Mouse (Mus musculus) R1 (cell line): ENCODE results near the gene Pfn1.

Source experiments
- DNase-seq: peaks from one replicate; pipeline ENCODE4 v3.0.0-alpha.2; 2018; ENCODE audit warnings: low read depth, low spot score

Pfn1 gene

DNA sequence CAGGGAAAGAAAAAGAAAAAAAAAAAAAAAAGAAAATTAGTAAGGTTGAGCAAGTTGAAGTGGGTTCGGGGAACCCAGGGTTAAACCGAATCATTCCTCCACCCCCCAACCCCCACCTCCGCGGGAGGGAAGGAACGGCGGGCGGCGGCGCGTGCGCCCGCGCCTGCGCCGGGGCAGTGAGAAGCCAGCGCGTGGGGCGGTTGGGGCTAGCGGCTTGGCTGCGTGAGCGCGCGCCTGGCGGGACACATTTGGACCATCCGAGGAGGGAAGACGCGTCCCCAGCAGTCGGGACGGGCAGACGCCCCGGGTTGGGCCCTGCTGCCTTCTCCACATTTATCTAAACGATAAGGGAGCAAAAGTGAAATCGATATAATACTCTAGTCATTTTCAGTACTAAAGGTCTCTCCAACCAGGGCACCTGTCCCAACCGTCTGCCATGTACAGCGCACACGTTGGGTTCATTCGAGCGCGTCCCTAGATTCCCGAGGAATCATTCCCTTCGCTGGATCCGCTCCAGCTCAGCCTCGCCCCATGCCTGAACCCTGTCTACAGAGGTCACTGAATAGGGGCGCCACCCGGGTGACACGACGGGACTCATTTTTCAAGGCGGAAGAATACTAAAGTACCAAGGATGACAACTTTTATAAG lies 603 bp upstream of the Pfn1 start:
- peak; percentile 86 for DNase-seq

DNA sequence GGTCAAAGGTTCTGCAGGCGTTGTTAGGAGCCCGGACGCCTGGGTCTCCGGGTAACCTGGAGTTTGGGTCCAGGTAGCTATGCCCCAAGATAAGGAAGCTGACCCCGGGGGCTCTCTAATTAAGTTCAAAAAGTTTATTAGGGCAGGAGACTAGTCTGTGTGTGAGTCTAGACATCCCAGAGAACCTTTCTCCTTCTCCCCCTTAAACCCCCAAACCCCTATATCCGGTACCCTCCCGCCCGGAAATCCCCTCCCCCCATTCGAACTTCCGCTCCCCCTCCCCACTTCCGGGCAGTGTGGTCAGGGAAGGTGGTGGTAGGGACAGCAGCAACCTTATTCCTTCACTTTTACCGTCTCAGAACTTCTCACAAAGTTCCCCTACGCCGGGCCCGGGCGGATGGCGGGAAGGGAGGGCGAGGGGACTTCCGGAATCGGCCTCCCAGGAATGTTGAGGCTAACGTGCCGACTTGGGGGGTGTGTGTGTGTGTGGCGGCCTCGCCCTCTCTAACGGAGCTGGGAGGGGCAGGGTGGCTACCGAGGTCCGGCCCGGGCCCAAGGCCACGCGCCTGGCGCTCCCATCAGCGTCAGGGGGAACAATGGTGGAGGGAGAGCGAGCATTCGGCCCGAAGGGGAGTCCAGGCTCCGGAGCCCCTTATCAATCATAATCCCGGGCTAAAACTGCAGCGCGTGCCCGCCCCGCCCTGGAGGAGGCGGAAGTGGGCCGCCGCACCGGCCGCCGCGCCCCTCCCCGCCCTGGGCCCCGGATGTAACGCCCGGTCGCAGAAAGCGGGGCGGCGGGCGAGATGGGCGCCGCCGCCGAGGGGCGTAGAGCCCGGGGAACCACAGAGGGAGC lies 873 bp downstream of the Pfn1 start:
- peak; percentile 81 for DNase-seq

- no peak for DNase-seq
Measured at GRCm38 (mm10) chr11:70652884-70653344, 1.5 kb downstream of the Pfn1 start.

- DNase-seq: no peak
Measured at GRCm38 (mm10) chr11:70652029-70652883, 2.2 kb downstream of the Pfn1 start.

GRCm38 (mm10) chr11:70651391-70651790 lies 3.1 kb downstream of the Pfn1 start:
- DNase-seq: no peak

DNA sequence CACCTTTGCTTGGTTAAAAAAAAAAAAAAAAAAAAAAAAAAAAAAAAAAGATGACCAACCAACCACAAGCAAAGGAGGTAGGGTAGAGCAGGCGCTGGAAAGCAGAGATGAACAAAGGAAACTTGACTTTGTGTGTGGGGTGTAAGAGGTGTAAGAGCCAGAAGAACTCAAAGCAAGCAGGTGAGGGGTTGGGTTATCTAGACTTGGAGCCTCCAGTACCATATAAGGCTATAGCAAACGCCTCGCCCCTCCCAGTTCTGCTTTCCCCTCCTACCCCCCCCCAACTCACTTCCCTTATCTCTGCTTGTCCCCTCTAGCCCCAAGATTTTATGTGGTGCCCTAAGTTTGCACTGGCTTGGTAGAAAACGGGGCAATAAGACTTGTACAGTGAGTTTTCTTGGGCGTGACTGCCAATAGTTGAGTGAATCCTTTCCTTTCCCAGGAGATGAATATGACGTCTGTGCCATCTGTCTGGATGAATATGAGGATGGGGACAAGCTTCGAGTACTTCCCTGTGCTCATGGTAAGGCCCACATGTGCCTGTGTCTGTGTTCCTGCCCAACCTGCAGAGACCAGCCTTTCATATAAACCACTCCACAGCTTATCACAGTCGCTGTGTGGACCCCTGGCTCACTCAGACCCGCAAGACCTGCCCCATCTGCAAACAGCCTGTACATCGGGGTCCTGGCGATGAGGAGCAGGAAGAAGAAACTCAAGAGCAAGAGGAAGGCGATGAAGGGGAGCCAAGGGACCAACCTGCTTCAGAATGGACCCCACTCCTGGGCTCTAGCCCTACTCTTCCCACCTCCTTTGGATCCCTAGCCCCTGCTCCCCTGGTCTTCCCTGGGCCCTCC lies 3.9 kb downstream of the Pfn1 start:
- peak; percentile 78 for DNase-seq

GRCm38 (mm10) chr11:70649185-70649734 lies 5.2 kb downstream of the Pfn1 start:
- no peak for DNase-seq

- DNase-seq: no peak
Measured at GRCm38 (mm10) chr11:70648512-70648911, 5.9 kb downstream of the Pfn1 start.

GRCm38 (mm10) chr11:70647716-70648420 lies 6.6 kb downstream of the Pfn1 start:
- DNase-seq: peak; percentile 66

DNA sequence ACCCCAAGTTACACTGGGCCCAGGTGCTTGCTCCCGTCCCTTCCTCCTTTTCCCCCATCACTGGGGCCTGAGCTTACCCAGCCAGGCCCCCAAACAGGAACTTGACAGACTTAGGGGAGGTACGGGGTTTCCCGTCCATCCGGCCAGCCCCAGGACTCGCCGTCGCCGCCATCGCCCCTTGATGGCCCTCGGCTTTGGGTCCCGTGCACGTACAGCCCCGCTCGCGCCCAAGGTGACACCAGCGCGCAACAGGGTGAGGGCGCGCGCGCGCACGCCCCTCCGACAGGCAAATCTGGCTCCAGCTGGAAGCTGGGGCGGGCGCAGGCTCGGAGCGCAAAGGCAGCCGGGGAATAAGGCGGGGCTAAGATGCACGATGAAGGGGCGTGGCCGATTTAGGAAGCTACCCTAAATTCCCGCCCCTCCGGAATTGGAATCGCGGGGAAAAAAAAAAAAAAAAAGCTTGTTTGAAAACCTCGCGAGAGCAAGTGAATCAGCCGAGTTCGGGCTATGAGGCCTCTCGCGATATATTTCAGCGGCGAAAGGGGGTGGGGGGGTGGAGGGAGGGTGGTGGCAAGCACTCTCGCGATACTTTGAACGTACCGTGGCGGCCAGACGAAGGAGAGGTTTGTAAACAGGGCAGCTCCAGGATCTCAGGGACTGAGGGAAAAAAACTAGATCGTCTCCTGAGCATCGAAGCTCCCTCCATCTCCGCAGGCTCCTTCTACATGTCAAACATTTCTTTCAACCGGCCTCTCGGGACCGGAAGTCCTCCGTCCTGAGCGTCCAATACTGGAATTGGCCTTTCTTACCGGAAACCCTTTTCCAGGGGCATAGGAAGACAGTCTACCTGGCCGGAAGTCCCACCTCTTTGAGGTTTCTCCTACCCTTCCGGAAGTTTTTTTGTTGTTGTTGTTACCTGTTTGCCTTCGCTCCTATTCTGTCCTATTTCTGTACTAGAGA lies 7.5 kb downstream of the Pfn1 start, which contains the start of the genes Rnf167 and Slc25a11:
Gene Rnf167, plus strand, starts transcription at position 545 of the 960 bp plus-strand sequence.
Gene Slc25a11, minus strand, starts transcription at position 789 of the 960 bp plus-strand sequence.
- DNase-seq: peak; percentile 99

- no peak for DNase-seq
Measured at GRCm38 (mm10) chr11:70646259-70646555, 8.2 kb downstream of the Pfn1 start.

GRCm38 (mm10) chr11:70645461-70646258 lies 8.8 kb downstream of the Pfn1 start:
- DNase-seq: no peak

DNA sequence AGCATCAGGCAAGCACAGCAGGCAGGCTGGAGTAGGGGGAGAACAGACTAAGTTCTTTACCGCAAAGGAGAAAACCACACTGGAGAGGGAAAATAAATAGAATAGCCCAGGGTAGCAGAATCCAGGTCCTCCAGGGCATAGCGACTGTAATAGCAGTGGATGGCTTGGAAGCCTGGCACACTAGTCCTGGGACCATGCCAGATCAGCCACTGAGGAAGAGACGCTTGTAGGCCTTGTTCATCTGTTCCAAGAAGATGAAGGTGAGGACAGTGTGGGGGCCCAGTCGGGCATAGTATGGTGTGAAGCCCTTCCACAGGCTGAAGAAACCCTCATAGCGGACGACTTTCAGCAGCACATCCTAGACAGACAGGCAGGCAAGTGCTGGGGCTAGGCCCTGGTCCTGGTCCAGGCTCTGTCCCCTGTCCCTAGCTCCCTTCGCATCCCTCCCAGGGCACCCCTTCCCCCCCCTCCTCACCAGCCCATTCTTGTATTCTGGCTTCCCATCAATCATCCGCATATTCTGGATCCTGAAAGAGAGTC lies 9.8 kb downstream of the Pfn1 start:
- DNase-seq: no peak

DNA sequence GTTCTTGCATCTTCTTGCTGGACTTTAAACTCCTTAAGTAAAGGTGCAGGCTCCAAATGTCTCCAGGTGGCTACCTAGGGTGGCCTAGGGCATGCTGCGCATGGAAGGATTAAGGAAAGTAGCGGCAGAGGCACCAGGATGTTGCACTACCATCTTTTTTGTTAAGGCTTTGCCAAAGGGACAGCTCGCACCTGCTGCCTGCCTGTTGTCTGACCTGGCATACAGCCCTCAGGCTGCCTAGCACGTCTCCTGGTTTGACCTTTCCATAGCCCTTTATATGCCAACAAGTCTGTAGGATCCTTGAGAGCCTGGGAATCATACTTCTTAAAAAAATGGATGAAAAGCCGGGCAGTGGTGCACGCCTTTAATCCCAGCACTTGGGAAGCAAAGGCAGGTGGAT lies 11.4 kb downstream of the Pfn1 start:
- DNase-seq: no peak

GRCm38 (mm10) chr11:70641241-70641640 lies 13.2 kb downstream of the Pfn1 start:
- DNase-seq: no peak

GRCm38 (mm10) chr11:70639976-70640375 lies 14.5 kb downstream of the Pfn1 start:
- no peak for DNase-seq

DNA sequence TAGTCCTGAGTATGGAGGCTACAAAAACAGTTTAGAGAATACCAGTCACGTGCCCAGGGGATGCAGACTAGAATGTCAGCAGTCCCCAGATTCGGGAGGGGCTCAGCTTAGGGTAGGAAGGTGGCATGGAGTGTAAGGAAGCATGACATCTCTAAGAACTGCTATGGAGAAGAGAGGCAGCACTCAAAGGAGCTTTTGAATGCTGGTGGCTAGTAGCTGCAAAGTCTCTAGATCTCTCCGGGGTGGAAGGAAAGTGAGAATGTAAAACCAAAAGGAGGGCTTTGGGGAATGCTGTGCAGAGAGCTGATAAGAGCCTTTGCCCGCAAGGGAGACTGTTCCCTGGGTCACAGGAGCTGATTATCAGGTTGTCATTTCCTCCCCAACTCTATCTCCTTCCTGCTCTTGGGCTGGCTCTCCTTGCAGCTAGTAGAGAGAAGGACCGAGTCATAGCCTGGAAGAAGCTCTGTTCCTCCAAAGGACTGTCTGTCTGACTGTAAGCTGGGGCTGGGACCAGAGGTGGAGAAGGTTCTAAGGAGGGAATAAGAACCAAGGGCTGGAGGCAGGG lies 15.6 kb downstream of the Pfn1 start, which contains the start of gene Gp1ba:
Gene Gp1ba, plus strand, starts transcription at position 409 of the 565 bp plus-strand sequence.
- no peak for DNase-seq
